Mouse (Mus musculus) MEL (cell line): Measurements from ENCODE around the gene Man1c1. TPM values are rescaled to one million over a fixed set of nuclear protein-coding genes. Genes with fewer than 3 reads are reported as not detected.
A peak's percentile ranks its signal among the peaks of the same experiment; 100 is the strongest.

Source experiments
- DNase-seq: peaks from one replicate; pipeline ENCODE4 v3.0.0; 2011; ENCODE audit warnings: low read depth, low spot score
- H3K27ac ChIP-seq: 2 replicates; pipeline ENCODE4 v1.5.1; 2012; ENCODE audit warnings: low read depth, mild to moderate bottlenecking, control low read depth, low read length, moderate library complexity; ENCODE audit not compliant: control insufficient read depth
- H3K27me3 ChIP-seq, 2 experiments: fragments of 150-350 bp in 1 of 2; sonication (generic) in 1 of 2; 2 replicates each; pipeline ENCODE4 v1.6.1; 2012; ENCODE audit warnings: low read length in 2 of 2, mild to moderate bottlenecking in 2 of 2, improper control_type of control experiment in 1 of 2, moderate library complexity in 1 of 2; ENCODE audit not compliant: insufficient read depth in 2 of 2, control insufficient read depth in 1 of 2
- H3K36me3 ChIP-seq, 2 experiments: 2 replicates each; pipeline ENCODE4 v1.6.1; 2012 to 2014; ENCODE audit warnings: low read length in 2 of 2, improper control_type of control experiment in 1 of 2, inconsistent platforms in 1 of 2, mild to moderate bottlenecking in 1 of 2; ENCODE audit not compliant: insufficient read depth in 2 of 2, control insufficient read depth in 1 of 2
- H3K4me1 ChIP-seq, 2 experiments: fragments of 150-350 bp in 1 of 2; sonication (generic) in 1 of 2; 2 replicates each; pipeline ENCODE4 v1.6.1; 2012; ENCODE audit warnings: low read length in 2 of 2, improper control_type of control experiment in 1 of 2, mild to moderate bottlenecking in 1 of 2; ENCODE audit not compliant: insufficient read depth in 2 of 2, control insufficient read depth in 1 of 2
- H3K4me3 ChIP-seq, 2 experiments: fragments of 150-350 bp in 1 of 2; sonication (generic) in 1 of 2; 2 replicates each; pipeline ENCODE4 v1.5.1; 2012; ENCODE audit warnings: low read depth in 2 of 2, low read length in 2 of 2, mild to moderate bottlenecking in 2 of 2, moderate library complexity in 2 of 2, control low read depth in 1 of 2, improper control_type of control experiment in 1 of 2; ENCODE audit not compliant: control insufficient read depth in 1 of 2, insufficient read depth in 1 of 2
- H3K79me2 ChIP-seq: 2 replicates; pipeline ENCODE4 v1.6.1; 2012; ENCODE audit warnings: mild to moderate bottlenecking, low read length, moderate library complexity; ENCODE audit not compliant: control insufficient read depth, poor library complexity, insufficient read depth
- H3K9ac ChIP-seq: 2 replicates; pipeline ENCODE4 v1.6.1; 2012; ENCODE audit warnings: low read depth, mild to moderate bottlenecking, control low read depth, low read length, moderate library complexity; ENCODE audit not compliant: control insufficient read depth, poor library complexity, severe bottlenecking
- H3K9me3 ChIP-seq: fragments of 150-350 bp; sonication (generic); replicated peaks from 2 replicates; pipeline ENCODE4 v1.6.1; 2012; ENCODE audit warnings: mild to moderate bottlenecking, low read length, improper control_type of control experiment, moderate library complexity; ENCODE audit not compliant: insufficient read depth
- BHLHE40 ChIP-seq: IDR thresholded peaks from 2 replicates; pipeline ENCODE4 v1.6.1; 2012; ENCODE audit warnings: low read depth, mild to moderate bottlenecking, inconsistent platforms, low read length, improper control_type of control experiment, borderline replicate concordance
- E2F4 ChIP-seq: IDR thresholded peaks from 2 replicates; pipeline ENCODE4 v1.6.1; 2011; ENCODE audit warnings: low read depth, low read length, improper control_type of control experiment, borderline replicate concordance
- EP300 ChIP-seq, 2 experiments: IDR thresholded peaks; 2 replicates each; pipeline ENCODE4 v1.6.1; 2011; ENCODE audit warnings: improper control_type of control experiment in 2 of 2, low read length in 2 of 2, low read depth in 1 of 2, mild to moderate bottlenecking in 1 of 2
- ETS1 ChIP-seq: IDR thresholded peaks from 2 replicates; pipeline ENCODE4 v1.6.1; 2012; ENCODE audit warnings: low read depth, mild to moderate bottlenecking, inconsistent platforms, low read length, improper control_type of control experiment, moderate library complexity
- GATA1 ChIP-seq: IDR thresholded peaks from 2 replicates; pipeline ENCODE4 v1.6.1; 2011; ENCODE audit warnings: low read depth, low read length, improper control_type of control experiment
- HCFC1 ChIP-seq: IDR thresholded peaks from 2 replicates; pipeline ENCODE4 v1.6.1; 2012; ENCODE audit warnings: low read depth, mild to moderate bottlenecking, inconsistent platforms, low read length, improper control_type of control experiment, moderate library complexity
- MAX ChIP-seq: IDR thresholded peaks from 2 replicates; pipeline ENCODE4 v1.6.1; 2011; ENCODE audit warnings: low read length, improper control_type of control experiment
- MAZ ChIP-seq: IDR thresholded peaks from 2 replicates; pipeline ENCODE4 v1.6.1; 2012; ENCODE audit warnings: low read depth, mild to moderate bottlenecking, inconsistent platforms, low read length, improper control_type of control experiment
- MXI1 ChIP-seq: IDR thresholded peaks from 2 replicates; pipeline ENCODE4 v1.6.1; 2011; ENCODE audit warnings: mild to moderate bottlenecking, low read depth, low read length, improper control_type of control experiment
- MYB ChIP-seq: IDR thresholded peaks from 2 replicates; pipeline ENCODE4 v1.6.1; 2011; ENCODE audit warnings: mild to moderate bottlenecking, low read depth, low read length, improper control_type of control experiment
- MYC ChIP-seq: IDR thresholded peaks from 2 replicates; pipeline ENCODE4 v1.6.1; 2011; ENCODE audit warnings: low read depth, mild to moderate bottlenecking, low read length, improper control_type of control experiment, moderate library complexity
- NELFE ChIP-seq: IDR thresholded peaks from 2 replicates; pipeline ENCODE4 v1.6.1; 2011; ENCODE audit warnings: low read depth, low read length, improper control_type of control experiment
- POLR2A ChIP-seq, 2 experiments: IDR thresholded peaks; 2 replicates each; pipeline ENCODE4 v1.6.1; 2011 to 2012; ENCODE audit warnings: low read length in 2 of 2, mild to moderate bottlenecking in 2 of 2, control low read depth in 1 of 2, improper control_type of control experiment in 1 of 2, low read depth in 1 of 2, moderate library complexity in 1 of 2; ENCODE audit not compliant: control insufficient read depth in 1 of 2, insufficient read depth in 1 of 2, poor library complexity in 1 of 2
- POLR2AphosphoS5 ChIP-seq: IDR thresholded peaks from 2 replicates; pipeline ENCODE4 v1.6.1; 2012; ENCODE audit warnings: low read depth, borderline replicate concordance, mild to moderate bottlenecking, inconsistent platforms, low read length, moderate library complexity, mixed read lengths
- RCOR1 ChIP-seq: IDR thresholded peaks from 2 replicates; pipeline ENCODE4 v1.6.1; 2012; ENCODE audit warnings: low read depth, mild to moderate bottlenecking, inconsistent platforms, low read length, improper control_type of control experiment
- SIN3A ChIP-seq: IDR thresholded peaks from 2 replicates; pipeline ENCODE4 v1.6.1; 2012; ENCODE audit warnings: low read length, improper control_type of control experiment, inconsistent platforms
- TAL1 ChIP-seq: IDR thresholded peaks from 2 replicates; pipeline ENCODE4 v1.6.1; 2012; ENCODE audit warnings: mild to moderate bottlenecking, inconsistent platforms, low read length, moderate library complexity, mixed read lengths
- TBP ChIP-seq: IDR thresholded peaks from 2 replicates; pipeline ENCODE4 v1.8.0; 2011; ENCODE audit warnings: low read depth, low read length, improper control_type of control experiment
- TCF12 ChIP-seq: IDR thresholded peaks from 2 replicates; pipeline ENCODE4 v1.6.1; 2014; ENCODE audit warnings: low read depth, mild to moderate bottlenecking, inconsistent platforms, low read length, improper control_type of control experiment, moderate library complexity
- UBTF ChIP-seq: IDR thresholded peaks from 2 replicates; pipeline ENCODE4 v1.6.1; 2012; ENCODE audit warnings: low read depth, mild to moderate bottlenecking, inconsistent platforms, low read length, improper control_type of control experiment, moderate library complexity, borderline replicate concordance; ENCODE audit not compliant: insufficient read depth
- ZNF384 ChIP-seq: IDR thresholded peaks from 2 replicates; pipeline ENCODE4 v1.6.1; 2012; ENCODE audit warnings: low read depth, mild to moderate bottlenecking, inconsistent platforms, low read length, improper control_type of control experiment
- polyA plus RNA-seq, 2 experiments: library from polyadenylated mRNA; stranded (reverse) in 1 of 2; unstranded in 1 of 2; fragments of >175 nt in 1 of 2; fragments of >200 nt in 1 of 2; gene quantifications; 2 replicates each; pipeline versions ENCODE4 v1.2.1 to v1.2.4; 2012; ENCODE audit warnings: low replicate concordance in 2 of 2, low read depth in 1 of 2; ENCODE audit not compliant: insufficient read length in 2 of 2, insufficient read depth in 1 of 2, missing spikeins in 1 of 2
- total RNA-seq: library from RNA; depleted of rRNA; stranded (reverse); fragments of 300-350 nt; gene quantifications from 2 replicates; pipeline ENCODE4 v1.2.3, GENCODE M21; 2012

Man1c1 gene
- total and polyA plus RNA-seq, 3 experiments, result 1.9 to 5.2 TPM; not detected in 1

- DNase-seq, result peak; percentile 81
- peaks cover 0 to 11% of the 10 kb centered on the region in 2 experiments; a peak in 2 of 4 replicates for H3K36me3 ChIP-seq
- peaks cover 9 to 28% of the 10 kb centered on the region in 2 experiments for H3K4me1 ChIP-seq
- peak overlapping the region; percentile 4 to 45; a peak in 3 of 4 replicates for H3K4me3 ChIP-seq
- no peaks in the 10 kb centered on the region for H3K27me3 ChIP-seq
- H3K9me3 ChIP-seq, result no peaks in the 10 kb centered on the region
- TF ChIP-seq HCFC1 (no peak), MXI1 (peak; percentile 47; the same call in 1 of the 2 replicates), RCOR1 (peak; percentile 73), TBP (0 out of 2 replicates have a peak, but pooled peaks have one; percentile 32), UBTF (no peak), GATA1 (peak; percentile 87), POLR2A (IDR thresholded peaks at IDR 0.05; ENCODE audit: control insufficient read depth in 1 of 2, insufficient read depth in 1 of 2, low read depth in 1 of 2, low read length in 2 of 2, poor library complexity in 1 of 2) (peak in 1 of 2 experiments; percentile 53; a peak in 1 of 4 replicates), MAX (peak; percentile 55; the same call in 1 of the 2 replicates), E2F4 (no peak), TCF12 (peak; percentile 75), TAL1 (peak; percentile 36; the same call in 1 of the 2 replicates), ZNF384 (no peak), MYC (0 out of 2 replicates have a peak, but pooled peaks have one; percentile 36), ETS1 (peak; percentile 81), POLR2AphosphoS5 (no peak), MYB (peak; percentile 34; the same call in 1 of the 2 replicates), BHLHE40 (peak; percentile 43; the same call in 1 of the 2 replicates), NELFE (0 out of 2 replicates have a peak, but pooled peaks have one; percentile 21), MAZ (0 out of 2 replicates have a peak, but pooled peaks have one; percentile 58), EP300 (IDR thresholded peaks at IDR 0.05; ENCODE audit: low read depth in 1 of 2, low read length in 2 of 2) (peak; percentile 83 to 87), SIN3A (peak; percentile 53; the same call in 1 of the 2 replicates)
- TF ChIP-seq, all 39 proteins: peak for 16
- H3K9ac ChIP-seq, result peak overlapping the region; percentile 42
- H3K79me2 ChIP-seq, result no peaks in the 10 kb centered on the region
- H3K27ac ChIP-seq, result peak overlapping the region; percentile 48
These were observed 79.8 kb downstream of the Man1c1 start for GRCm38 (mm10) chr4:134624109-134624862.
